Mouse (Mus musculus): ENCODE results near the gene Mtif3. TPM values are rescaled to one million over a fixed set of nuclear protein-coding genes. Genes with fewer than 3 reads are reported as not detected.
A peak's percentile ranks its signal among the peaks of the same experiment; 100 is the strongest.

The Mtif3 gene
- polyA plus RNA-seq, 1 experiment from 2014 or later = 29.9 TPM

GRCm38 (mm10) chr5:146994973-146995372 lies 31.4 kb upstream of the Mtif3 start:
- H3K27ac ChIP-seq (ENCODE audit: low read depth, low read length) = no peak overlapping the region
- WGBS = 59% methylated on average over 6 of the region's 6 CpGs
- no peaks in the 10 kb centered on the region for H3K9me3 ChIP-seq (ENCODE audit: control insufficient read depth)
- H3K36me3 ChIP-seq (ENCODE audit: control insufficient read depth, insufficient read depth) = no peaks in the 10 kb centered on the region
- TF ChIP-seq CTCF (IDR thresholded peaks at IDR 0.05; ENCODE audit: low read depth) = no peak
- no peak overlapping the region for H3K4me3 ChIP-seq (ENCODE audit: low read depth, low read length)
- no peaks in the 10 kb centered on the region for H3K27me3 ChIP-seq (replicated peaks; ENCODE audit: control insufficient read depth, insufficient read depth, low read length)
- H3K9ac ChIP-seq (ENCODE audit: low read depth, low read length) = no peak overlapping the region
- no peaks in the 10 kb centered on the region for H3K4me1 ChIP-seq (replicated peaks; ENCODE audit: control insufficient read depth, insufficient read depth, low read length)
- ATAC-seq = no peak
- H3K4me2 ChIP-seq (replicated peaks; ENCODE audit: low read depth) = no peak overlapping the region

DNA sequence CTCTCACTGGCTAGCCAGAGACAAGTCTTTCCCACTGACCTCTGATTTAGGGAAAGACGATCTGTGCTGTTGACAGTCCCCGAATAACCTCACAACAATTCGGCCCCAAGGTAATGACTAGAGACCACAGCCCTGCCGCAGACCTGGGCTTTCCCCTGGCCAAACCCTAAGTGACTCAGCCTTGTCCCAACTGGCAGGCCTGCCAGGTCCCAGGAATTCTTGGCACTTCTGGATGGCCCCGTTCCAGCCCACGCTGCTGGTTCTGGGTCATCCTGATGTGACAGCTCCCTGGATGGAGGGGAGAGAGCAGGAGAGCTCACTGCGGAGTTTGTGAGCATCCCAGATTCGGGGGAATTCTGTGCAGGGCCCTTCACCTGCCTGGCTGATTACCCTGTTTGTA lies 29.9 kb upstream of the Mtif3 start:
- Histone ChIP-seq H3K36me3 (ENCODE audit: control insufficient read depth, insufficient read depth) (no peaks in the 10 kb centered on the region), H3K4me2 (replicated peaks; ENCODE audit: low read depth) (no peak overlapping the region), H3K4me3 (ENCODE audit: low read depth, low read length) (no peak overlapping the region), H3K9ac (ENCODE audit: low read depth, low read length) (no peak overlapping the region), H3K27ac (ENCODE audit: low read depth, low read length) (no peak overlapping the region), H3K27me3 (replicated peaks; ENCODE audit: control insufficient read depth, insufficient read depth, low read length) (no peaks in the 10 kb centered on the region), H3K9me3 (ENCODE audit: control insufficient read depth) (no peaks in the 10 kb centered on the region), H3K4me1 (replicated peaks; ENCODE audit: control insufficient read depth, insufficient read depth, low read length) (no peaks in the 10 kb centered on the region)
- no peak for TF ChIP-seq CTCF (IDR thresholded peaks at IDR 0.05; ENCODE audit: low read depth)
- ATAC-seq = no peak
- 61% methylated on average over 8 of the region's 8 CpGs for WGBS

GRCm38 (mm10) chr5:146989051-146989450 lies 25.5 kb upstream of the Mtif3 start:
- no peak overlapping the region for H3K4me3 ChIP-seq (ENCODE audit: low read depth, low read length)
- no peaks in the 10 kb centered on the region for H3K9me3 ChIP-seq (ENCODE audit: control insufficient read depth)
- H3K4me2 ChIP-seq (replicated peaks; ENCODE audit: low read depth) = no peak overlapping the region
- no peaks in the 10 kb centered on the region for H3K4me1 ChIP-seq (replicated peaks; ENCODE audit: control insufficient read depth, insufficient read depth, low read length)
- no peak overlapping the region for H3K27ac ChIP-seq (ENCODE audit: low read depth, low read length)
- no peak for TF ChIP-seq CTCF (IDR thresholded peaks at IDR 0.05; ENCODE audit: low read depth)
- no peak overlapping the region for H3K9ac ChIP-seq (ENCODE audit: low read depth, low read length)
- H3K27me3 ChIP-seq (replicated peaks; ENCODE audit: control insufficient read depth, insufficient read depth, low read length) = no peaks in the 10 kb centered on the region; the same call in 1 of the 2 replicates
- no peak for ATAC-seq
- WGBS = 62% methylated on average over 5 of the region's 5 CpGs
- H3K36me3 ChIP-seq (ENCODE audit: control insufficient read depth, insufficient read depth) = no peaks in the 10 kb centered on the region

- ATAC-seq = no peak
- WGBS = 79% methylated on average over 10 of the region's 10 CpGs
- H3K9me3 ChIP-seq (ENCODE audit: control insufficient read depth) = no peaks in the 10 kb centered on the region
Measured at GRCm38 (mm10) chr5:146987588-146987987, 24.0 kb upstream of the Mtif3 start.

GRCm38 (mm10) chr5:146985725-146986433 lies 22.3 kb upstream of the Mtif3 start:
- Histone ChIP-seq H3K4me1 (replicated peaks; ENCODE audit: control insufficient read depth, insufficient read depth, low read length) (no peaks in the 10 kb centered on the region), H3K4me2 (replicated peaks; ENCODE audit: low read depth) (no peak overlapping the region), H3K36me3 (ENCODE audit: control insufficient read depth, insufficient read depth) (no peaks in the 10 kb centered on the region), H3K27me3 (replicated peaks; ENCODE audit: control insufficient read depth, insufficient read depth, low read length) (no peaks in the 10 kb centered on the region; the same call in 1 of the 2 replicates), H3K9me3 (ENCODE audit: control insufficient read depth) (no peaks in the 10 kb centered on the region), H3K4me3 (ENCODE audit: low read depth, low read length) (no peak overlapping the region), H3K9ac (ENCODE audit: low read depth, low read length) (no peak overlapping the region), H3K27ac (ENCODE audit: low read depth, low read length) (no peak overlapping the region)
- no peak for TF ChIP-seq CTCF (IDR thresholded peaks at IDR 0.05; ENCODE audit: low read depth)
- 73% methylated on average over 21 of the region's 21 CpGs for WGBS
- no peak for ATAC-seq

More at GRCm38 (mm10) chr5:146987588-146987987, 24.0 kb upstream of the Mtif3 start:
- no peak overlapping the region for H3K9ac ChIP-seq (ENCODE audit: low read depth, low read length)
- H3K27ac ChIP-seq (ENCODE audit: low read depth, low read length) = no peak overlapping the region
- no peak for TF ChIP-seq CTCF (IDR thresholded peaks at IDR 0.05; ENCODE audit: low read depth)
- no peak overlapping the region for H3K4me2 ChIP-seq (replicated peaks; ENCODE audit: low read depth)
- no peaks in the 10 kb centered on the region for H3K4me1 ChIP-seq (replicated peaks; ENCODE audit: control insufficient read depth, insufficient read depth, low read length)
- no peak overlapping the region for H3K4me3 ChIP-seq (ENCODE audit: low read depth, low read length)
- no peaks in the 10 kb centered on the region for H3K36me3 ChIP-seq (ENCODE audit: control insufficient read depth, insufficient read depth)
- H3K27me3 ChIP-seq (replicated peaks; ENCODE audit: control insufficient read depth, insufficient read depth, low read length) = no peaks in the 10 kb centered on the region; the same call in 1 of the 2 replicates

DNA sequence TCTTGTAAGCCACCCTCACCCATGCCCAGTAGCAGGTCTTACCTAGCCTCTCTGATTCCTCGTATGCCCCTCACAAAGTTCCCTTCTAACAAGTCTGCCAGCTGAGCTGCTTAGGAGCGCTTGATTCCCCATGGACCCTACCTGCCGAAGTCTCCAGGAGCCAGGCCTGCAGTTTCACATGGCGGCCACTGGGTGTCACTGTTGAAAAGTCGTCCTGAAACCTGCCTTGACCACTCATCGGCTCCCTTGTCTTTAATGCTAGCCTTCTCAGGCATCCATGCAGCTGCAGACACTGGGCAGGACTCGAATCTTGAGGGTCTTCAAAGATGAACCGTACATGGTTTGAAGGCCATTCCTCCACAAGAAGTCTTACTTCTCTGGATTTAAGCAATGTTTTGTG lies 19.6 kb upstream of the Mtif3 start:
- Histone ChIP-seq H3K27ac (ENCODE audit: low read depth, low read length) (no peak overlapping the region), H3K4me3 (ENCODE audit: low read depth, low read length) (no peak overlapping the region), H3K36me3 (ENCODE audit: control insufficient read depth, insufficient read depth) (no peaks in the 10 kb centered on the region), H3K4me1 (replicated peaks; ENCODE audit: control insufficient read depth, insufficient read depth, low read length) (no peaks in the 10 kb centered on the region), H3K27me3 (replicated peaks; ENCODE audit: control insufficient read depth, insufficient read depth, low read length) (no peaks in the 10 kb centered on the region; the same call in 1 of the 2 replicates), H3K9ac (ENCODE audit: low read depth, low read length) (no peak overlapping the region), H3K4me2 (replicated peaks; ENCODE audit: low read depth) (no peak overlapping the region), H3K9me3 (ENCODE audit: control insufficient read depth) (no peaks in the 10 kb centered on the region)
- ATAC-seq = no peak
- WGBS = 4% methylated on average over 8 of the region's 8 CpGs
- peak; percentile 88 for TF ChIP-seq CTCF (IDR thresholded peaks at IDR 0.05; ENCODE audit: low read depth)

Measured in intestine, postnatal 0 days (tissue).